Mouse (Mus musculus): ENCODE data around the gene Prpf40a. TPM values are rescaled to one million over a fixed set of nuclear protein-coding genes. Genes with fewer than 3 reads are reported as not detected.

The Prpf40a gene
- 10 to 100 TPM; 73.8 to 84.7 TPM for total RNA-seq (2023)

GRCm38 (mm10) chr2:53190684-53191511 is at the start of gene Prpf40a:
Gene Prpf40a (minus strand): TSS chr2:53191284.

GRCm38 (mm10) chr2:53191523-53192220 is 588 bp upstream of the Prpf40a start, which contains the start of gene Arl6ip6:
Gene Arl6ip6 (plus strand): TSS chr2:53191726.

Other genes with a start within 250 kb of the Prpf40a start
- 10 to 100 TPM; 32.4 to 38.2 TPM for gene Arl6ip6, start 442 bp upstream of the Prpf40a start, total RNA-seq (2023)